Mouse (Mus musculus) neural tube, embryonic 12.5 days (tissue): ENCODE measurements around the gene Tut7. TPM values are rescaled to one million over a fixed set of nuclear protein-coding genes. Genes with fewer than 3 reads are reported as not detected.
"Not testable (repeated sequence)": the region's sequence is repeated elsewhere in the genome, so short reads cannot be mapped to it uniquely, and the experiment has no call there.

ENCODE experiments used
- ATAC-seq: fragments of 200-750 bp; cut with Nextera tagmentation; 2 replicates; pipeline ENCODE4 v1.8.0; 2017; ENCODE audit warnings: low read depth, mild to moderate bottlenecking, moderate TSS enrichment, moderate library complexity; ENCODE audit not compliant: low FRiP score
- H3K27ac ChIP-seq: fragments of 300-500 bp; sonication (generic); 2 replicates; pipeline ENCODE4 v1.5.1; 2016
- H3K27me3 ChIP-seq: fragments of 300-500 bp; sonication (generic); replicated peaks from 2 replicates; pipeline ENCODE4 v1.6.1; 2016; ENCODE audit warnings: mild to moderate bottlenecking
- H3K36me3 ChIP-seq: fragments of 300-500 bp; sonication (generic); 2 replicates; pipeline ENCODE4 v1.6.1; 2016; ENCODE audit warnings: mild to moderate bottlenecking
- H3K4me1 ChIP-seq: fragments of 300-500 bp; sonication (generic); 2 replicates; pipeline ENCODE4 v1.6.1; 2016
- H3K4me2 ChIP-seq: fragments of 300-500 bp; sonication (generic); replicated peaks from 2 replicates; pipeline ENCODE4 v1.6.1; 2016; ENCODE audit warnings: mild to moderate bottlenecking
- H3K4me3 ChIP-seq: fragments of 300-500 bp; sonication (generic); 2 replicates; pipeline ENCODE4 v1.5.1; 2016
- H3K9ac ChIP-seq: fragments of 300-500 bp; sonication (generic); 2 replicates; pipeline ENCODE4 v1.6.1; 2016; ENCODE audit warnings: mild to moderate bottlenecking
- H3K9me3 ChIP-seq: fragments of 300-500 bp; sonication (generic); 2 replicates; pipeline ENCODE4 v1.6.1; 2016; ENCODE audit warnings: mild to moderate bottlenecking
- WGBS: fragments of 180-500 bp; shearing (Covaris S2); methylation state at CpG from one replicate; pipeline ENCODE4 v1.1.7; 2016; 5-methylcytosine and 5-hydroxymethylcytosine counted together
- polyA plus RNA-seq: library from polyadenylated mRNA; unstranded; fragments of >200 nt; fragmentation: Nextera tagmentation; extraction: Ambion mirVana; gene quantifications from 2 replicates; pipeline ENCODE4 v1.2.1, GENCODE M21; 2016

Tut7 gene
- polyA plus RNA-seq, 1 experiment from 2014 or later = 61.7 TPM

GRCm38 (mm10) chr13:59722089-59722488, 100.9 kb downstream of the Tut7 start:
- not testable (repeated sequence) for H3K4me1 ChIP-seq, H3K36me3 ChIP-seq, H3K27me3 ChIP-seq, H3K9me3 ChIP-seq, H3K4me2 ChIP-seq, H3K9ac ChIP-seq, H3K4me3 ChIP-seq, ATAC-seq, H3K27ac ChIP-seq
- WGBS = 84% methylated on average over 1 of the region's 1 CpGs

Other genes with a start within 250 kb of the Tut7 start
- gene Agtpbp1, start 237.9 kb downstream of the Tut7 start, polyA plus RNA-seq = 37.3 and 44.7 TPM in 2 replicates
- 125 and 128 TPM in 2 replicates for gene Naa35, start 237.9 kb downstream of the Tut7 start, polyA plus RNA-seq
- 101 and 105 TPM in 2 replicates for gene Golm1, start 147.3 kb downstream of the Tut7 start, polyA plus RNA-seq
- not detected in 2 replicates for gene 4921517D22Rik, start 129.0 kb downstream of the Tut7 start, polyA plus RNA-seq
- 0.06 TPM in 1 of 2 replicates, not detected in the other for gene Spata31d1a, start 112.8 kb downstream of the Tut7 start, polyA plus RNA-seq
- gene Spata31d1b, start 110.9 kb downstream of the Tut7 start, polyA plus RNA-seq = not detected in 2 replicates
- gene Spata31d1d, start 91.4 kb downstream of the Tut7 start, polyA plus RNA-seq = not detected in 2 replicates
- 0.09 TPM in 1 of 2 replicates, not detected in the other for gene 1700014D04Rik, start 76.4 kb downstream of the Tut7 start, polyA plus RNA-seq
- gene Isca1, start 53.3 kb downstream of the Tut7 start, polyA plus RNA-seq = 125 and 126 TPM in 2 replicates
- gene Gm49354, start 40.9 kb downstream of the Tut7 start, polyA plus RNA-seq = not detected in 2 replicates